Comparison of ENCODE assay signal across 23 mouse cellular contexts in the genomic region with DNA sequence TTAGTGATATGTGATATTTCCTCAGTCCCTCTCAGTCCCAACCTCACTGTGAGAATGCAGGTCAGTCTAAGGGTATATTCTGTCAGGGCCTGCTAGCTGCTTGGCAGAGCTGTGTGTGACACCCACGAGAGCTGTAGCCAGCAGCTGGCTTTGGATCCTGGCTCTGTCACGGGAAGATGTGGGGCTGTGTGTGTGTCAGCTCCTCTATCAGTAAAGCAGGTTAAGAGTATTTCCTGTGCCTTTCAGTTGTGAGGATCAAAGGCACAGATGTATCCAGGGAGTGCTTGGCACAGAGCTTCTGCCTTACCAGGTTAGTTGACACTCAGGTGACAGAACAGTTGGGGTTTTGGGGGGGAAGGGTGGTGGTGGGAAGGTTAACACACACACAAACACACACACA. TPM values are rescaled to one million over a fixed set of nuclear protein-coding genes. Genes with fewer than 3 reads are reported as not detected.
DNase-seq lines count a peak whose midpoint lies in the region; ATAC-seq and TF ChIP-seq lines count a peak whose summit lies in the region.
"Had no signal": no experiment of that assay in that cellular context is flagged by ENCODE, and none has a peak within 500 bp of the region (broad histone marks: within the 10 kb centered on the region; RNA-seq: fewer than 3 reads in every experiment).

No protein-coding gene starts in this region.

- no peak for TF ChIP-seq EP300 in heart, adult 2 months (IDR thresholded peaks at IDR 0.05; ENCODE audit: insufficient read depth, low read depth, low read length)

- no peak overlapping the region for H3K27ac ChIP-seq in heart, adult 2 months
- no peak overlapping the region for H3K27ac ChIP-seq in forebrain, embryonic 10.5 days
- H3K27ac ChIP-seq: embryonic facial prominence, embryonic 15.5 days; forebrain, embryonic 15.5 days; hindbrain, postnatal 0 days; liver, embryonic 13.5 days; midbrain, embryonic 13.5 days; stomach, postnatal 0 days had no signal

- no peak for TF ChIP-seq CTCF in heart, adult 2 months (IDR thresholded peaks at IDR 0.05)

- no peak overlapping the region for H3K4me3 ChIP-seq in heart, adult 2 months
- no peak overlapping the region for H3K4me3 ChIP-seq in forebrain, embryonic 10.5 days
- H3K4me3 ChIP-seq: embryonic facial prominence, embryonic 15.5 days; forebrain, embryonic 15.5 days; liver, embryonic 13.5 days; midbrain, embryonic 13.5 days; neural tube, embryonic 13.5 days had no signal

- H3K79me2 ChIP-seq in heart, adult 2 months (replicated peaks; ENCODE audit: control insufficient read depth, insufficient read depth, low read length) = no peaks in the 10 kb centered on the region

- no peaks in the 10 kb centered on the region for H3K9me3 ChIP-seq in forebrain, embryonic 10.5 days
- H3K9me3 ChIP-seq: embryonic facial prominence, embryonic 15.5 days; forebrain, embryonic 15.5 days; liver, embryonic 13.5 days; midbrain, embryonic 13.5 days; neural tube, embryonic 13.5 days had no signal

- no peaks in the 10 kb centered on the region for H3K27me3 ChIP-seq in heart, adult 2 months (ENCODE audit: control insufficient read depth, insufficient read depth, low read length)
- peaks cover 19% of the 10 kb centered on the region for H3K27me3 ChIP-seq in forebrain, embryonic 10.5 days (ENCODE audit: poor library complexity, severe bottlenecking)
- H3K27me3 ChIP-seq: forebrain, embryonic 15.5 days; liver, embryonic 13.5 days; neural tube, embryonic 13.5 days had no signal

- H3K4me1 ChIP-seq in heart, adult 2 months (ENCODE audit: control insufficient read depth, insufficient read depth, low read length) = peaks cover 6% of the 10 kb centered on the region
- peaks cover 38% of the 10 kb centered on the region for H3K4me1 ChIP-seq in forebrain, embryonic 10.5 days
- H3K4me1 ChIP-seq: liver, embryonic 13.5 days had no signal

- ATAC-seq in inflammation-experienced regulatory T-cells, adult 6 months = peak; percentile 57
- ATAC-seq: forebrain, embryonic 15.5 days; hindbrain, postnatal 0 days; intestine, postnatal 0 days; midbrain, embryonic 13.5 days had no signal

- peak; percentile 81 for DNase-seq in heart, adult 11 months
- DNase-seq in heart, adult 2 months = no peak
- peak; percentile 27 for DNase-seq in CD4-positive helper T cell, adult 2 months (ENCODE audit: low read depth, low spot score)
- DNase-seq in thymus, postnatal 25 days = peak; percentile 58
- DNase-seq in ovary, adult 18-20 months (ENCODE audit: low spot score) = no peak
- no peak for DNase-seq in forebrain, embryonic 10.5 days (ENCODE audit: extremely low spot score, low spot score)
- DNase-seq: adrenal gland, adult 8-10 months; cerebellum, adult 9-10 months; gastrocnemius, postnatal 14 days; kidney, postnatal 4 days; liver, embryonic 13.5 days; lung, adult 2 months had no signal

- no peak for TF ChIP-seq POLR2A in heart, adult 2 months (IDR thresholded peaks at IDR 0.05; ENCODE audit: insufficient read depth, low read depth, low read length)

- no peak overlapping the region for H3K9ac ChIP-seq in heart, adult 2 months (ENCODE audit: low read depth, low read length)
- H3K9ac ChIP-seq: embryonic facial prominence, embryonic 15.5 days; forebrain, embryonic 15.5 days; liver, embryonic 13.5 days; midbrain, embryonic 13.5 days; neural tube, embryonic 13.5 days had no signal

- intact Hi-C loops in heart, adult 2 months (cut with DNase I) = loop anchor here (5.0 kb wide), 1 partner anchor 88 kb away; no protein-coding TSS in a partner anchor

- H3K36me3 ChIP-seq in heart, adult 2 months (ENCODE audit: control insufficient read depth, insufficient read depth, low read length) = no peaks in the 10 kb centered on the region
- no peaks in the 10 kb centered on the region for H3K36me3 ChIP-seq in forebrain, embryonic 10.5 days (replicated peaks)
- H3K36me3 ChIP-seq: embryonic facial prominence, embryonic 15.5 days; forebrain, embryonic 15.5 days; liver, embryonic 13.5 days; midbrain, embryonic 13.5 days; neural tube, embryonic 13.5 days had no signal

- WGBS in heart, adult 2 months = 35% methylated on average over 2 of the region's 2 CpGs
- 78% methylated on average over 2 of the region's 2 CpGs for WGBS in forebrain, embryonic 10.5 days

RNA-seq across cellular contexts. Expression of a gene that starts 10.3 kb away (rescaled TPM):
- 1 to 10 TPM; 1.4 to 1.9 TPM for total RNA-seq in heart, adult 2 months (2021)
- polyA plus RNA-seq in heart, adult 2 months (2012; rRNA removed) = 0.80 and 1.3 TPM in 2 replicates
- polyA plus RNA-seq in inflammation-experienced regulatory T-cells, adult 6 months (2017; shearing (Covaris generic)) = 10 to 100 TPM; 19.8 to 37.6 (median 35.0) TPM
- 26.2 and 31.0 TPM in 2 replicates for polyA plus RNA-seq in forebrain, embryonic 10.5 days (2016; fragmentation: Nextera tagmentation; extraction: Ambion mirVana)
- total RNA-seq: common myeloid progenitor, adult 5-6 weeks; megakaryocyte, adult 5-6 weeks; MEL had no signal

RNA-seq across cellular contexts. Expression of a gene that starts 19.4 kb away (rescaled TPM):
- total RNA-seq in heart, adult 2 months (2021) = 1 to 10 TPM; 4.1 to 4.6 TPM
- 2.5 and 4.4 TPM in 2 replicates for polyA plus RNA-seq in heart, adult 2 months (2012; rRNA removed)
- polyA plus RNA-seq in inflammation-experienced regulatory T-cells, adult 6 months (2017; shearing (Covaris generic)) = 10 to 100 TPM; 38.2 to 49.4 (median 41.8) TPM
- polyA plus RNA-seq in forebrain, embryonic 10.5 days (2016; fragmentation: Nextera tagmentation; extraction: Ambion mirVana) = 7.4 and 7.7 TPM in 2 replicates

Comparison
In these comparisons a context has a peak if more than half of its experiments do, and no peak if none do; other contexts are left out.
1. DNase-seq: peak in heart, adult 11 months (single experiment), CD4-positive helper T cell, adult 2 months (single experiment) and thymus, postnatal 25 days (single experiment); none in heart, adult 2 months (0 of 2), ovary, adult 18-20 months (single experiment) and forebrain, embryonic 10.5 days (single experiment).